In the genomic region with DNA sequence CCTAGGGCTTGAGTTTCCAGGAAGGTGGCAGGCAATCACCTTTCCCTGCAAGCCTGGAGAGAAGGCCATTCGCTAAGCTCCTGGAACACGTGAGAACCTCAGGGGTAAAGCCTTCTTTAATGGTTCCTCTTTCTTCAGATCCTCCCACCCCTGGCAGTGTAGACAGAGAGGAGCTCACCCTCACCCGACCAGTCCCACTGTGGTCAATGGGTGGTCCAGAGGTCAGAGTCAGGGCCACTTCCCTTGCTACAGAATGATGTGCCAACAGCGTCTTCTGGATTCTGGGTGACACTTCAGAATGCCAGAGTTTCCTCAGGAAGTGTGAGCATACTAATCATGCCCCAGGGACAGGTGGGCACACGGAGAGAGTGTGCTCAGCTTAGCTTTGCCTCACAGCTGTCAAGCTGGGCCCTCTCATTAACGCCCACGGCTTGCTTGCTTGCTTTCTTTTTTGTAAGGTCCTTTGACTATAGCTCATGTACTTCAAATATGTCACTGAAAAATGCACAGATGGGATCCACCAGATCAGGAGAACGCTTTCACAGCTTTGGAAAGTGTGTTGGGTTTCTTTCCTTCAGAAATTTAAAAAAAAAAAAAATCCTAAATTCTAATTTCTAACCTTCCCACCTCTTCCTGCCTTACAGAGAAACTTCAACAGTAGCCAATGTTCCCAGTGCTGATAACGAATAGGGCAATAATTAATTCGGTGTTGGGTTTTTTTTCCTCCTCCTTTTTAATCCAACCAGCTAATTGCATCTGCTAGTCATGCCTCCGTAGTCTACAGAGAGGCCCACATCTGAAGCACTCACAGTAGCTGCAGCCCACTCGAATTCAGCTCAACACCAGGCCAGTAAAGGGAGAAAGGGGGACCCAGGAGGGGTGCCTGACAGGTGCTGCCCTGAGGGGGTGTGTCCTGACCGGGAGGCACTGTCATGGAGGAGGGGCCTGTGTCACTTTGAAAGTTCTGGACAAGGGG, we compare ENCODE assay signal across 9 mouse cellular contexts.
DNase-seq lines count a peak whose midpoint lies in the region; ATAC-seq lines count a peak whose summit lies in the region.
"Had no signal": no experiment of that assay in that cellular context is flagged by ENCODE, and none has a peak within 500 bp of the region (broad histone marks: within the 10 kb centered on the region; RNA-seq: fewer than 3 reads in every experiment).

No protein-coding gene starts in this region.

- H3K4me3 ChIP-seq in megakaryocyte, embryonic 14.5 days (replicated peaks): peak overlapping the region; percentile 42
- H3K4me3 ChIP-seq: limb, embryonic 12.5 days had no signal

- no peaks in the 10 kb centered on the region for H3K27me3 ChIP-seq in megakaryocyte, embryonic 14.5 days (replicated peaks)
- H3K27me3 ChIP-seq: limb, embryonic 12.5 days had no signal

- H3K4me1 ChIP-seq in megakaryocyte, embryonic 14.5 days: peaks cover 16% of the 10 kb centered on the region

- ATAC-seq in frontal cortex, adult (ENCODE audit: low TSS enrichment): peak; percentile 88

- DNase-seq in frontal cortex, postnatal 25 days (ENCODE audit: low spot score in 2 of 2): no peak
- peak; percentile 17 for DNase-seq in 3T3-L1 (ENCODE audit: low read depth, low spot score)
- peak; percentile 62 to 80 for DNase-seq in frontal cortex, postnatal 36 days (ENCODE audit: low spot score in 2 of 2)
- no peak for DNase-seq in thymus, adult 18-20 months
- no peak for DNase-seq in urinary bladder, postnatal 4 days (ENCODE audit: low spot score in 2 of 2)
- DNase-seq in thymus, postnatal 25 days: no peak

- H3K36me3 ChIP-seq in megakaryocyte, embryonic 14.5 days (replicated peaks; ENCODE audit: low read length): no peaks in the 10 kb centered on the region

- no peaks in the 10 kb centered on the region for H3K9me3 ChIP-seq in megakaryocyte, embryonic 14.5 days
- H3K9me3 ChIP-seq: limb, embryonic 12.5 days had no signal

Comparison
In these comparisons a context has a peak if more than half of its experiments do, and no peak if none do; other contexts are left out.
1. DNase-seq: peak in 3T3-L1 (single experiment) and frontal cortex, postnatal 36 days (2 of 2); none in frontal cortex, postnatal 25 days (0 of 2), thymus, adult 18-20 months (0 of 2), urinary bladder, postnatal 4 days (0 of 2) and thymus, postnatal 25 days (single experiment).